Mouse (Mus musculus): ENCODE measurements at regions not wholly inside any gene's neighbourhood (a gene's known extent, or its start where the extent isn't known, plus 50 kb on each side); places are given as distances from the start of the nearest gene placed in this dataset.

- Histone ChIP-seq H3K9me3 (replicated peaks) (no peaks in the 10 kb centered on the region), H3K36me3 (no peaks in the 10 kb centered on the region), H3K27ac (no peak overlapping the region), H3K4me1 (no peaks in the 10 kb centered on the region), H3K9ac (no peak overlapping the region), H3K4me3 (no peak overlapping the region), H3K27me3 (replicated peaks) (no peaks in the 10 kb centered on the region), H3K4me2 (no peak overlapping the region)
- 76% methylated on average over 4 of the region's 4 CpGs for WGBS (ENCODE audit: insufficient replicate concordance)
- no peak for ATAC-seq
Observed at GRCm38 (mm10) chr8:9072724-9073123, 382.4 kb upstream of the Arglu1 start.

DNA sequence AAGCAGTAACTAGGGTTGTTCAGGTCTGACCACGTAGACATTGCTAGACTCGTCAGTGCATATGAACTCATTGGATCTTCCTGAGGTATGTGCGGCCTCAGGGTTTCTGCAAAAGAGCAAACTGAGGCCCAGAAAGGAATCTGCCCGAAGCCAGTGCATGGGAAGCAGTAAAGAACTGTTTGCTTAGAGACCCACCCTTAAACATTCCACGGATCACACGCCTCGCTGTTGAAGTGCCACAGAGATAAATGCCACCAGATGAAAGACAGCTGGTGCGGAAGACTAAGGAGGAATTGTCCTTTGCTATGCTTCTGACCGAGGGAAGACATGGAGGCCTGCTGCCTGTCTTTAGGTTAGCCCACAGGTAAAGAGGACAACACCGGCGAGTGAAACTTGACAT lies 382.0 kb upstream of the Arglu1 start:
- Histone ChIP-seq H3K4me2 (no peak overlapping the region), H3K9ac (no peak overlapping the region)

GRCm38 (mm10) chr8:9070953-9071352 lies 380.6 kb upstream of the Arglu1 start:
- ATAC-seq: no peak
- WGBS (ENCODE audit: insufficient replicate concordance): 62% methylated on average over 6 of the region's 6 CpGs
- H3K4me2 ChIP-seq: no peak overlapping the region
- H3K36me3 ChIP-seq: no peaks in the 10 kb centered on the region
- H3K9ac ChIP-seq: no peak overlapping the region
- H3K4me3 ChIP-seq: no peak overlapping the region
- H3K27ac ChIP-seq: no peak overlapping the region
- H3K9me3 ChIP-seq (replicated peaks): no peaks in the 10 kb centered on the region
- H3K27me3 ChIP-seq (replicated peaks): no peaks in the 10 kb centered on the region
- no peaks in the 10 kb centered on the region for H3K4me1 ChIP-seq

More for the DNA sequence above, 382.0 kb upstream of the Arglu1 start:
- H3K27ac ChIP-seq: no peak overlapping the region
- 67% methylated on average over 11 of the region's 11 CpGs for WGBS (ENCODE audit: insufficient replicate concordance)
- no peaks in the 10 kb centered on the region for H3K9me3 ChIP-seq (replicated peaks)
- no peaks in the 10 kb centered on the region for H3K27me3 ChIP-seq (replicated peaks)
- H3K36me3 ChIP-seq: no peaks in the 10 kb centered on the region
- no peak for ATAC-seq
- no peaks in the 10 kb centered on the region for H3K4me1 ChIP-seq
- H3K4me3 ChIP-seq: no peak overlapping the region

DNA sequence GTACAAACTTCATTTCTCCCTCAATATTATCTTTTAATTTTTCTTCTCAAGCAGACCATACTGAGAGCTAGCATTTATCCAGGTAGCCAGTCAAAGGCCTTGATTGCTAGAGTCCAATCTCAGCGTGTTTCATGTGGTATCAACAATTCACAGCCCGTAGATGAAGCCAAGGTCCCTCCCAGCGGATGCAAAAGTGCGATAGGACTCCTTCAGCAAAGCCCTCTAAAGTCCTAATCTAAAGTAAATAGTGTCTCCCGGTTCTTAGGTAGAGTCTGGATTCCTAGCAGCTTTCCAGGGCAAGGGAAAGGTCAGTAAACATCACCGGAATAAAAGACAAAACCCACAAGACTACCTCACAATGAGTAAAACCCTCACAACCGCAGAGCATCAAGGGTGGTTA lies 379.5 kb upstream of the Arglu1 start:
- no peaks in the 10 kb centered on the region for H3K27me3 ChIP-seq (replicated peaks)
- ATAC-seq: no peak
- no peaks in the 10 kb centered on the region for H3K9me3 ChIP-seq (replicated peaks)
- no peak overlapping the region for H3K4me3 ChIP-seq
- H3K9ac ChIP-seq: no peak overlapping the region
- H3K4me2 ChIP-seq: no peak overlapping the region
- H3K36me3 ChIP-seq: no peaks in the 10 kb centered on the region
- H3K27ac ChIP-seq: no peak overlapping the region
- H3K4me1 ChIP-seq: no peaks in the 10 kb centered on the region
- WGBS (ENCODE audit: insufficient replicate concordance): 52% methylated on average over 7 of the region's 7 CpGs

DNA sequence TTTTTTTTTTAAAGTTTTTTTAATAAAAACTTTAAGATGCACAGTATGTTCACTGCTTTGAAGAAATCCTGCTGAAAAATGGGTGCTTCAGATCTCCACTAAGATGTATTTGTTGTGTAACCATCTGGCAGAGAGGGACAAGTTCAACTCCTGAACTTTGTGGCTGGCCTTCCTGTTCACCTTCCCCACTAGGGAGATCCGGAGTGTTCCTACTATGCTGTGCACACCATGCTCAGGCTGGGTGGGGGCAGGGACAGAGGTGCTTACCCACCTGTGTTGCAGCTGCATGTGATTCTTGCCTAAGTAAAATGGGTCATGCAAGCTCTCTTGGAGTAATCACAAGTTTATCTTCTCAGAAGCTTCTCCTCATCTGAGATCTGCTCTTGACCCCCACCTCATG lies 377.4 kb upstream of the Arglu1 start:
- no peak overlapping the region for H3K4me3 ChIP-seq
- no peaks in the 10 kb centered on the region for H3K27me3 ChIP-seq (replicated peaks)
- H3K27ac ChIP-seq: no peak overlapping the region
- 54% methylated on average over 1 of the region's 1 CpGs for WGBS (ENCODE audit: insufficient replicate concordance)
- no peaks in the 10 kb centered on the region for H3K36me3 ChIP-seq
- no peak for ATAC-seq
- H3K4me2 ChIP-seq: no peak overlapping the region
- H3K4me1 ChIP-seq: no peaks in the 10 kb centered on the region
- no peak overlapping the region for H3K9ac ChIP-seq
- no peaks in the 10 kb centered on the region for H3K9me3 ChIP-seq (replicated peaks)

DNA sequence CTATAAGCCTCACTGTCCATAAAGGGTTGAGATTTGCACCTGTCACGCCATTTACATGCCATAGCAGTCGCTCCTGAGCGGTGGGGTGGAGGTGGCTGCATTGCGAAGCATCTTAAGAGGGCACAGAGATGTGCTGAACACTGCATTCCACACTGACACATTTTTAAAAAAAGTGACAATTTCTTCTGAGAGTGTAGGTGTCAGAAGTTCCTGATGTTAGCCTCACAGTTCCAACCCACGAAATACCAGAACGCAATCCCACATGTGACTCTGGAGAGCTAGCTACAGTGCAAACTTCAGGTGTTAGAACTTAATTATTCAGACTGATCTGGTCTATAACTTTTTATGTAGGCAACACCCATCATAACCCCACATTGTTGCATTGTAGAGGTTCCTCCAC lies 369.8 kb upstream of the Arglu1 start:
- H3K27me3 ChIP-seq (replicated peaks): no peaks in the 10 kb centered on the region

GRCm38 (mm10) chr8:9055416-9055819 lies 365.1 kb upstream of the Arglu1 start:
- no peaks in the 10 kb centered on the region for H3K36me3 ChIP-seq
- H3K9me3 ChIP-seq (replicated peaks): no peaks in the 10 kb centered on the region
- H3K4me3 ChIP-seq: no peak overlapping the region
- H3K27me3 ChIP-seq (replicated peaks): no peaks in the 10 kb centered on the region
- ATAC-seq: no peak
- H3K4me2 ChIP-seq: no peak overlapping the region
- WGBS (ENCODE audit: insufficient replicate concordance): 70% methylated on average over 6 of the region's 6 CpGs
- no peak overlapping the region for H3K27ac ChIP-seq
- H3K4me1 ChIP-seq: no peaks in the 10 kb centered on the region
- H3K9ac ChIP-seq: no peak overlapping the region

More for the DNA sequence above, 369.8 kb upstream of the Arglu1 start:
- no peak overlapping the region for H3K9ac ChIP-seq
- ATAC-seq: no peak
- no peaks in the 10 kb centered on the region for H3K36me3 ChIP-seq
- no peaks in the 10 kb centered on the region for H3K9me3 ChIP-seq (replicated peaks)
- H3K4me3 ChIP-seq: no peak overlapping the region
- H3K4me1 ChIP-seq: no peaks in the 10 kb centered on the region
- WGBS (ENCODE audit: insufficient replicate concordance): 69% methylated on average over 6 of the region's 6 CpGs
- H3K4me2 ChIP-seq: no peak overlapping the region
- no peak overlapping the region for H3K27ac ChIP-seq

DNA sequence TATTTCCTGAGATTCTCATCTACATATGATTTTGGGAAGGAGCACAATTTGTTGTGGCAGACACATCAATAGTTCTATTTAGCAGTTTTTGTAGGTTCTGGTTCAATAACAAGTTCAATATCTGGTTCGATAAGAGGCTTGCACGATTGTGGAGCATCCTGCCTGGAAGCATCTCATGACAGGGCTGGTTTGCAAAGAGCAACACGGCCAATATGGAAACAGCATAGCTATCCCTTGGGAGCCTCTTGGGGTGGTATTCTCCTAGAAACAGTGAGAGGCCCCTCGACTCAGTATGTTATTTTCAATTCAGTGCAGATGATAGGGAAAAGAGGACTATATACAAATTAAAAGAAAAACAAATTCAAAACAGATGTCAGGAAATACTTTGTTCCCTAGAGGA lies 364.5 kb upstream of the Arglu1 start:
- 64% methylated on average over 4 of the region's 4 CpGs for WGBS (ENCODE audit: insufficient replicate concordance)
- H3K36me3 ChIP-seq: no peaks in the 10 kb centered on the region
- H3K9ac ChIP-seq: no peak overlapping the region
- no peaks in the 10 kb centered on the region for H3K9me3 ChIP-seq (replicated peaks)
- no peak overlapping the region for H3K27ac ChIP-seq
- no peak overlapping the region for H3K4me3 ChIP-seq
- no peak overlapping the region for H3K4me2 ChIP-seq
- ATAC-seq: no peak
- no peaks in the 10 kb centered on the region for H3K27me3 ChIP-seq (replicated peaks)
- no peaks in the 10 kb centered on the region for H3K4me1 ChIP-seq

GRCm38 (mm10) chr8:9051699-9052098 lies 361.4 kb upstream of the Arglu1 start:
- Histone ChIP-seq H3K9me3 (replicated peaks) (no peaks in the 10 kb centered on the region), H3K4me2 (no peak overlapping the region), H3K4me3 (no peak overlapping the region), H3K9ac (no peak overlapping the region), H3K4me1 (no peaks in the 10 kb centered on the region), H3K36me3 (no peaks in the 10 kb centered on the region), H3K27ac (no peak overlapping the region), H3K27me3 (replicated peaks) (no peaks in the 10 kb centered on the region)
- WGBS (ENCODE audit: insufficient replicate concordance): 64% methylated on average over 10 of the region's 10 CpGs
- ATAC-seq: no peak

GRCm38 (mm10) chr8:9050740-9051475 lies 360.6 kb upstream of the Arglu1 start:
- 62% methylated on average over 11 of the region's 11 CpGs for WGBS (ENCODE audit: insufficient replicate concordance)
- Histone ChIP-seq H3K36me3 (no peaks in the 10 kb centered on the region), H3K4me2 (no peak overlapping the region), H3K9ac (no peak overlapping the region), H3K4me1 (no peaks in the 10 kb centered on the region), H3K9me3 (replicated peaks) (no peaks in the 10 kb centered on the region), H3K4me3 (no peak overlapping the region), H3K27ac (no peak overlapping the region), H3K27me3 (replicated peaks) (no peaks in the 10 kb centered on the region)
- ATAC-seq: no peak

GRCm38 (mm10) chr8:9048116-9048515 lies 357.8 kb upstream of the Arglu1 start:
- Histone ChIP-seq H3K27ac (no peak overlapping the region), H3K4me3 (no peak overlapping the region), H3K9ac (no peak overlapping the region), H3K9me3 (replicated peaks) (no peaks in the 10 kb centered on the region), H3K27me3 (replicated peaks) (no peaks in the 10 kb centered on the region), H3K36me3 (no peaks in the 10 kb centered on the region), H3K4me2 (no peak overlapping the region), H3K4me1 (no peaks in the 10 kb centered on the region)
- ATAC-seq: no peak
- 70% methylated on average over 14 of the region's 14 CpGs for WGBS (ENCODE audit: insufficient replicate concordance)

GRCm38 (mm10) chr8:9042835-9043792 lies 352.8 kb upstream of the Arglu1 start:
- ATAC-seq: no peak
- 53% methylated on average over 10 of the region's 10 CpGs for WGBS (ENCODE audit: insufficient replicate concordance)
- no peaks in the 10 kb centered on the region for H3K36me3 ChIP-seq

More at GRCm38 (mm10) chr8:9042835-9043792, 352.8 kb upstream of the Arglu1 start:
- Histone ChIP-seq H3K27me3 (replicated peaks) (no peaks in the 10 kb centered on the region), H3K4me1 (no peaks in the 10 kb centered on the region), H3K9ac (no peak overlapping the region), H3K4me3 (no peak overlapping the region), H3K9me3 (replicated peaks) (no peaks in the 10 kb centered on the region), H3K27ac (no peak overlapping the region), H3K4me2 (no peak overlapping the region)

All from liver, embryonic 12.5 days (tissue).